Mouse (Mus musculus): Measurements from ENCODE around the gene Cmc1. TPM values are rescaled to one million over a fixed set of nuclear protein-coding genes. Genes with fewer than 3 reads are reported as not detected.
A peak's percentile ranks its signal among the peaks of the same experiment; 100 is the strongest.

Cmc1 gene
- polyA plus RNA-seq, 1 experiment from 2014 or later: 74.2 TPM

- H3K4me1 ChIP-seq (replicated peaks; ENCODE audit: control insufficient read depth, insufficient read depth): no peaks in the 10 kb centered on the region
- WGBS: 89% methylated on average over 6 of the region's 6 CpGs
- no peak overlapping the region for H3K4me3 ChIP-seq (ENCODE audit: low read depth, low read length)
- no peak overlapping the region for H3K4me2 ChIP-seq (replicated peaks; ENCODE audit: low read depth)
- H3K27me3 ChIP-seq (ENCODE audit: control insufficient read depth, insufficient read depth, low read length): no peaks in the 10 kb centered on the region
- H3K9me3 ChIP-seq (ENCODE audit: control insufficient read depth, low read length): no peaks in the 10 kb centered on the region
- no peak overlapping the region for H3K9ac ChIP-seq (ENCODE audit: low read length)
- H3K27ac ChIP-seq (replicated peaks): no peak overlapping the region
- ATAC-seq (ENCODE audit: low FRiP score, low TSS enrichment): no peak
- DNase-seq (ENCODE audit: low spot score): no peak
- H3K36me3 ChIP-seq (ENCODE audit: control insufficient read depth, insufficient read depth, low read length): no peaks in the 10 kb centered on the region
- no peak for TF ChIP-seq EP300 (optimal IDR thresholded peaks at IDR 0.05)
- TF ChIP-seq CTCF (IDR thresholded peaks at IDR 0.05; ENCODE audit: low read depth): peak; percentile 31; the same call in 1 of the 2 replicates
Observed at GRCm38 (mm10) chr9:118188374-118188773, 38.4 kb upstream of the Cmc1 start.

DNA sequence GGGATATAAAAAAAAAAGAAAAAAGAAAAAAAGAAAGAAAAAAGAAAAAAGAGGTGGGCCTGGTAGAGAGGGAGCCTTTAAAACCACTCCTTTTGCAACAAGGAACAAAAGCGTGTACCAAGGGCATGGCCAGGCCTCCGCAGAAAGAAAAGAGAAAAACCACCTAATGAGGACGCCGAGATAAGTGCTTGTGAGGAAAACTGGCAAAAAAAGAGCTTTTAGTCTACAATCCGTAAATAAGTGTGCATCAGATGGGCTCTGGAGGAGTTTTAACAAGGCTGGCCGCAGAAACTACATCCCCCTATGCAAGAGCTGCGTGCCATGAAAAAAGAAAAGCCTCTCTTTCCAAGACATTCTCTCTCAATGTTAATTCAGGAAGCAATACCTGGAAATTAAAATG, 37.4 kb upstream of the Cmc1 start:
- Histone ChIP-seq H3K36me3 (ENCODE audit: control insufficient read depth, insufficient read depth, low read length) (no peaks in the 10 kb centered on the region), H3K9me3 (ENCODE audit: control insufficient read depth, low read length) (no peaks in the 10 kb centered on the region), H3K4me1 (replicated peaks; ENCODE audit: control insufficient read depth, insufficient read depth) (no peaks in the 10 kb centered on the region), H3K27ac (replicated peaks) (no peak overlapping the region), H3K4me2 (replicated peaks; ENCODE audit: low read depth) (no peak overlapping the region), H3K4me3 (ENCODE audit: low read depth, low read length) (no peak overlapping the region), H3K9ac (ENCODE audit: low read length) (no peak overlapping the region), H3K27me3 (ENCODE audit: control insufficient read depth, insufficient read depth, low read length) (no peaks in the 10 kb centered on the region)
- WGBS: 70% methylated on average over 7 of the region's 7 CpGs
- ATAC-seq (ENCODE audit: low FRiP score, low TSS enrichment): no peak
- DNase-seq (ENCODE audit: low spot score): no peak
- TF ChIP-seq CTCF (IDR thresholded peaks at IDR 0.05; ENCODE audit: low read depth): no peak
- TF ChIP-seq EP300 (optimal IDR thresholded peaks at IDR 0.05): no peak

DNA sequence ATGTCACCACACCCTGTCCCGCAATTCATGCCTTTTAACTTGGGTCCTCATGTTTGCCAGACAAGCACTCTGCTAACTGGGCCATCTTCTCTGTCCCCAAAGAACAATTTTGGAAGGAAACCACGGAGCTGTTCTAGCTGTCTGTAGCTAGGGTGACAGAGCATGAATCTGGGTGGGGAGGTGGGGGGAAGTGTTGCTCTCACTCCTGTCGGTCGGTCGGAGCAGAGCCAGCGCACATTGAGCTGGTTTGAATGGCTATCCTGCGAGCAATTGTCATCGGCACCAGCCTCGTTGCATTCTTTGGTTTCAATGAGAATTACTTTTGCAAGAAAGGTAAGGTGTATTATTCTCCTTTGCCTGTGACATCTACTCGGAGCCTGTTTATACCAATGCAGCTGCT, 36.8 kb upstream of the Cmc1 start:
- no peak for TF ChIP-seq CTCF (IDR thresholded peaks at IDR 0.05; ENCODE audit: low read depth)
- no peak for TF ChIP-seq EP300 (optimal IDR thresholded peaks at IDR 0.05)
- Histone ChIP-seq H3K27me3 (ENCODE audit: control insufficient read depth, insufficient read depth, low read length) (no peaks in the 10 kb centered on the region), H3K9me3 (ENCODE audit: control insufficient read depth, low read length) (no peaks in the 10 kb centered on the region), H3K4me1 (replicated peaks; ENCODE audit: control insufficient read depth, insufficient read depth) (no peaks in the 10 kb centered on the region), H3K36me3 (ENCODE audit: control insufficient read depth, insufficient read depth, low read length) (no peaks in the 10 kb centered on the region), H3K27ac (replicated peaks) (no peak overlapping the region), H3K4me2 (replicated peaks; ENCODE audit: low read depth) (no peak overlapping the region), H3K4me3 (ENCODE audit: low read depth, low read length) (no peak overlapping the region), H3K9ac (ENCODE audit: low read length) (no peak overlapping the region)
- DNase-seq (ENCODE audit: low spot score) (no peak), ATAC-seq (ENCODE audit: low FRiP score, low TSS enrichment) (no peak)
- 81% methylated on average over 10 of the region's 10 CpGs for WGBS

DNA sequence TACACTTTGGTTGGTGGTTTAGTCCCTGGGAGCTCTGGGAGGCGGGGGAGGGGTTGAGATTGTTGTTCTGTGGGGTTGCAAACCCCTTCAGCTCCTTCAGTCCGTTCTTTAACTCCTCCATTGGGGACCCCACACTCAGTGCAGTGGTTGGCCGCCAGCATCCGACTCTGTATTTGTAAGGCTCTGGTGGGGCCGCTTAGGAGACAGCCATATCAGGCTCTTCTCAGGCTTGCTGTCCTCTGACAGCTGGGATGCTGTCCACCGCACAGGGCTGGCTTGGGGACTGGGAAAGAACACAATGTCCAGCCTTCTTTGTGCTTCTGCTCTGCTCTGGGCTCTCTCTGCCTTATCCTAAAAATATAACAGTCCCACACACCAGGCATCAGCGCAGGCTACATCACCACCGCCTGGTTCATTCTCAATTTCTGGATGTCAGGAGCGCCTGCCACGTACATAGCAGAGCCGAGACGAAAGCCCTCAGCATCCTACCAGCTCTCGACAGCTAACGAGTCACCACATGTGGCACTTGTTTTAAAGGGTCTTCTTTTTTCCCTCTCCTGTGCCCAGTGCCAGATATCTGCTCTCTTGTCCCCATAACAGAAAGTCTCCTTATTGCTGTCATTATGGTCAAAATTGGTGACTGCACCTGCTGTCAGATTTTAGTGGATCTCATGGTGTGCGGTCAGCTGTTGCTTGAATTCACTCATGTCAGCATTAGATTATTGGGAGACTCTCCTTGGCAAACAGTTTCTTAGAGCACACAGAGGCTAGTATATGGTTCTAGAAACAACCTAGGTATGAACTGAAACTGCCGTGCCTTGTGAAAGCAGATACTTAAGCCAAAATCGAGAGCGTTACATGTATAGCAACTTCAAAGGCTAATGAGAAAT, 29.4 kb upstream of the Cmc1 start:
- DNase-seq (ENCODE audit: low spot score): no peak
- H3K27me3 ChIP-seq (ENCODE audit: control insufficient read depth, insufficient read depth, low read length): no peaks in the 10 kb centered on the region
- no peaks in the 10 kb centered on the region for H3K36me3 ChIP-seq (ENCODE audit: control insufficient read depth, insufficient read depth, low read length)
- WGBS: 88% methylated on average over 18 of the region's 18 CpGs
- no peaks in the 10 kb centered on the region for H3K9me3 ChIP-seq (ENCODE audit: control insufficient read depth, low read length)
- H3K4me1 ChIP-seq (replicated peaks; ENCODE audit: control insufficient read depth, insufficient read depth): no peaks in the 10 kb centered on the region
- H3K4me3 ChIP-seq (ENCODE audit: low read depth, low read length): no peak overlapping the region
- no peak for ATAC-seq (ENCODE audit: low FRiP score, low TSS enrichment)
- H3K4me2 ChIP-seq (replicated peaks; ENCODE audit: low read depth): no peak overlapping the region
- TF ChIP-seq EP300 (optimal IDR thresholded peaks at IDR 0.05): no peak
- no peak for TF ChIP-seq CTCF (IDR thresholded peaks at IDR 0.05; ENCODE audit: low read depth)
- no peak overlapping the region for H3K27ac ChIP-seq (replicated peaks)
- no peak overlapping the region for H3K9ac ChIP-seq (ENCODE audit: low read length)

- H3K27ac ChIP-seq (replicated peaks): no peak overlapping the region
- H3K4me2 ChIP-seq (replicated peaks; ENCODE audit: low read depth): no peak overlapping the region
- no peaks in the 10 kb centered on the region for H3K4me1 ChIP-seq (replicated peaks; ENCODE audit: control insufficient read depth, insufficient read depth)
- H3K27me3 ChIP-seq (ENCODE audit: control insufficient read depth, insufficient read depth, low read length): no peaks in the 10 kb centered on the region
- ATAC-seq (ENCODE audit: low FRiP score, low TSS enrichment) (no peak), DNase-seq (ENCODE audit: low spot score) (no peak)
- H3K9ac ChIP-seq (ENCODE audit: low read length): no peak overlapping the region
- WGBS: 94% methylated on average over 3 of the region's 3 CpGs
- TF ChIP-seq EP300 (optimal IDR thresholded peaks at IDR 0.05): no peak
- no peak for TF ChIP-seq CTCF (IDR thresholded peaks at IDR 0.05; ENCODE audit: low read depth)
- no peaks in the 10 kb centered on the region for H3K9me3 ChIP-seq (ENCODE audit: control insufficient read depth, low read length)
- H3K36me3 ChIP-seq (ENCODE audit: control insufficient read depth, insufficient read depth, low read length): no peaks in the 10 kb centered on the region
- H3K4me3 ChIP-seq (ENCODE audit: low read depth, low read length): no peak overlapping the region
Observed at GRCm38 (mm10) chr9:118176687-118177086, 26.7 kb upstream of the Cmc1 start.

GRCm38 (mm10) chr9:118175411-118175810, 25.4 kb upstream of the Cmc1 start:
- WGBS: 90% methylated on average over 4 of the region's 4 CpGs
- no peaks in the 10 kb centered on the region for H3K36me3 ChIP-seq (ENCODE audit: control insufficient read depth, insufficient read depth, low read length)

More at GRCm38 (mm10) chr9:118175411-118175810, 25.4 kb upstream of the Cmc1 start:
- DNase-seq (ENCODE audit: low spot score) (no peak), ATAC-seq (ENCODE audit: low FRiP score, low TSS enrichment) (no peak)
- no peak overlapping the region for H3K4me2 ChIP-seq (replicated peaks; ENCODE audit: low read depth)
- H3K9ac ChIP-seq (ENCODE audit: low read length): no peak overlapping the region
- H3K27me3 ChIP-seq (ENCODE audit: control insufficient read depth, insufficient read depth, low read length): no peaks in the 10 kb centered on the region
- no peaks in the 10 kb centered on the region for H3K9me3 ChIP-seq (ENCODE audit: control insufficient read depth, low read length)
- TF ChIP-seq EP300 (optimal IDR thresholded peaks at IDR 0.05): no peak
- TF ChIP-seq CTCF (IDR thresholded peaks at IDR 0.05; ENCODE audit: low read depth): no peak
- no peak overlapping the region for H3K27ac ChIP-seq (replicated peaks)
- no peak overlapping the region for H3K4me3 ChIP-seq (ENCODE audit: low read depth, low read length)
- no peaks in the 10 kb centered on the region for H3K4me1 ChIP-seq (replicated peaks; ENCODE audit: control insufficient read depth, insufficient read depth)

Measured in stomach, postnatal 0 days (tissue).